Mouse (Mus musculus): ENCODE data around the gene Txndc15. TPM values are rescaled to one million over a fixed set of nuclear protein-coding genes. Genes with fewer than 3 reads are reported as not detected.

Gene Txndc15
- polyA plus RNA-seq, 1 experiment, result 73.0 TPM

- no peak for TF ChIP-seq CTCF (IDR thresholded peaks at IDR 0.05; ENCODE audit: borderline replicate concordance, extremely low read depth, insufficient read depth, insufficient read length)
- no peak for TF ChIP-seq POLR2A (IDR thresholded peaks at IDR 0.05; ENCODE audit: borderline replicate concordance, extremely low read depth, insufficient read depth, insufficient read length, poor library complexity, severe bottlenecking)
- DNase-seq (ENCODE audit: low read depth), result no peak
Observed at GRCm38 (mm10) chr13:55704301-55704700, 10.1 kb upstream of the Txndc15 start.

- TF ChIP-seq CTCF (IDR thresholded peaks at IDR 0.05; ENCODE audit: borderline replicate concordance, extremely low read depth, insufficient read depth, insufficient read length) (no peak), POLR2A (IDR thresholded peaks at IDR 0.05; ENCODE audit: borderline replicate concordance, extremely low read depth, insufficient read depth, insufficient read length, poor library complexity, severe bottlenecking) (no peak)
- no peak for DNase-seq (ENCODE audit: low read depth)
Observed at GRCm38 (mm10) chr13:55712846-55713245, 1.6 kb upstream of the Txndc15 start.

GRCm38 (mm10) chr13:55715167-55715512 lies 690 bp downstream of the Txndc15 start:
- no peak for DNase-seq (ENCODE audit: low read depth)
- no peak for TF ChIP-seq POLR2A (IDR thresholded peaks at IDR 0.05; ENCODE audit: borderline replicate concordance, extremely low read depth, insufficient read depth, insufficient read length, poor library complexity, severe bottlenecking)
- TF ChIP-seq CTCF (IDR thresholded peaks at IDR 0.05; ENCODE audit: borderline replicate concordance, extremely low read depth, insufficient read depth, insufficient read length), result no peak

GRCm38 (mm10) chr13:55715908-55716510 lies 1.6 kb downstream of the Txndc15 start:
- no peak for DNase-seq (ENCODE audit: low read depth)
- TF ChIP-seq CTCF (IDR thresholded peaks at IDR 0.05; ENCODE audit: borderline replicate concordance, extremely low read depth, insufficient read depth, insufficient read length) (no peak), POLR2A (IDR thresholded peaks at IDR 0.05; ENCODE audit: borderline replicate concordance, extremely low read depth, insufficient read depth, insufficient read length, poor library complexity, severe bottlenecking) (no peak)

GRCm38 (mm10) chr13:55721516-55721915 lies 7.1 kb downstream of the Txndc15 start:
- TF ChIP-seq POLR2A (IDR thresholded peaks at IDR 0.05; ENCODE audit: borderline replicate concordance, extremely low read depth, insufficient read depth, insufficient read length, poor library complexity, severe bottlenecking) (no peak), CTCF (IDR thresholded peaks at IDR 0.05; ENCODE audit: borderline replicate concordance, extremely low read depth, insufficient read depth, insufficient read length) (no peak)
- no peak for DNase-seq (ENCODE audit: low read depth)

GRCm38 (mm10) chr13:55721995-55722394 lies 7.5 kb downstream of the Txndc15 start:
- TF ChIP-seq POLR2A (IDR thresholded peaks at IDR 0.05; ENCODE audit: borderline replicate concordance, extremely low read depth, insufficient read depth, insufficient read length, poor library complexity, severe bottlenecking) (no peak), CTCF (IDR thresholded peaks at IDR 0.05; ENCODE audit: borderline replicate concordance, extremely low read depth, insufficient read depth, insufficient read length) (no peak)
- no peak for DNase-seq (ENCODE audit: low read depth)

- no peak for DNase-seq (ENCODE audit: low read depth)
- TF ChIP-seq POLR2A (IDR thresholded peaks at IDR 0.05; ENCODE audit: borderline replicate concordance, extremely low read depth, insufficient read depth, insufficient read length, poor library complexity, severe bottlenecking), result no peak
- TF ChIP-seq CTCF (IDR thresholded peaks at IDR 0.05; ENCODE audit: borderline replicate concordance, extremely low read depth, insufficient read depth, insufficient read length), result no peak
Observed at GRCm38 (mm10) chr13:55726598-55727119, 12.2 kb downstream of the Txndc15 start.

GRCm38 (mm10) chr13:55727120-55727838 lies 12.8 kb downstream of the Txndc15 start, which contains the start of gene Pcbd2:
Pcbd2 (plus strand) TSS chr13:55727368.
- DNase-seq (ENCODE audit: low read depth), result peak; percentile 92

GRCm38 (mm10) chr13:55727839-55728238 lies 13.4 kb downstream of the Txndc15 start:
- DNase-seq (ENCODE audit: low read depth), result peak; percentile 90
- peak; percentile 57; the same call in 1 of the 2 replicates for TF ChIP-seq CTCF (IDR thresholded peaks at IDR 0.05; ENCODE audit: borderline replicate concordance, extremely low read depth, insufficient read depth, insufficient read length)
- TF ChIP-seq POLR2A (IDR thresholded peaks at IDR 0.05; ENCODE audit: borderline replicate concordance, extremely low read depth, insufficient read depth, insufficient read length, poor library complexity, severe bottlenecking), result no peak

More at GRCm38 (mm10) chr13:55727120-55727838, 12.8 kb downstream of the Txndc15 start, which contains the start of gene Pcbd2:
- TF ChIP-seq POLR2A (IDR thresholded peaks at IDR 0.05; ENCODE audit: borderline replicate concordance, extremely low read depth, insufficient read depth, insufficient read length, poor library complexity, severe bottlenecking) (peak; percentile 68; the same call in 1 of the 2 replicates), CTCF (IDR thresholded peaks at IDR 0.05; ENCODE audit: borderline replicate concordance, extremely low read depth, insufficient read depth, insufficient read length) (no peak)

- no peak for DNase-seq (ENCODE audit: low read depth)
- TF ChIP-seq CTCF (IDR thresholded peaks at IDR 0.05; ENCODE audit: borderline replicate concordance, extremely low read depth, insufficient read depth, insufficient read length) (no peak), POLR2A (IDR thresholded peaks at IDR 0.05; ENCODE audit: borderline replicate concordance, extremely low read depth, insufficient read depth, insufficient read length, poor library complexity, severe bottlenecking) (no peak)
Observed at GRCm38 (mm10) chr13:55730716-55731115, 16.3 kb downstream of the Txndc15 start.

- no peak for TF ChIP-seq POLR2A (IDR thresholded peaks at IDR 0.05; ENCODE audit: borderline replicate concordance, extremely low read depth, insufficient read depth, insufficient read length, poor library complexity, severe bottlenecking)
- TF ChIP-seq CTCF (IDR thresholded peaks at IDR 0.05; ENCODE audit: borderline replicate concordance, extremely low read depth, insufficient read depth, insufficient read length), result no peak
- DNase-seq (ENCODE audit: low read depth), result no peak
Observed at GRCm38 (mm10) chr13:55732121-55732520, 17.7 kb downstream of the Txndc15 start.
